Mouse (Mus musculus) bone marrow macrophage, adult 2 months (primary cell): ENCODE measurements around the gene Igf1. TPM values are rescaled to one million over a fixed set of nuclear protein-coding genes. Genes with fewer than 3 reads are reported as not detected.

Experiments
- H3K27ac ChIP-seq: 2 replicates; pipeline ENCODE4 v1.5.1; 2012; ENCODE audit warnings: low read depth, low read length; ENCODE audit not compliant: insufficient read depth
- H3K4me1 ChIP-seq: 2 replicates; pipeline ENCODE4 v1.6.1; 2012; ENCODE audit warnings: low read length; ENCODE audit not compliant: control insufficient read depth, insufficient read depth
- H3K4me3 ChIP-seq: 2 replicates; pipeline ENCODE4 v1.5.1; 2012; ENCODE audit warnings: mild to moderate bottlenecking, low read length, moderate library complexity; ENCODE audit not compliant: insufficient read depth
- CTCF ChIP-seq: IDR thresholded peaks from 2 replicates; pipeline ENCODE4 v1.5.1; 2012; ENCODE audit warnings: low read depth, mild to moderate bottlenecking, low read length, moderate library complexity
- POLR2A ChIP-seq: IDR thresholded peaks from 2 replicates; pipeline ENCODE4 v1.6.1; 2012; ENCODE audit warnings: mild to moderate bottlenecking, low read depth, low read length, borderline replicate concordance
- polyA plus RNA-seq: library from polyadenylated mRNA; stranded (reverse); fragments of >200 nt; gene quantifications from 2 replicates; pipeline ENCODE4 v1.2.4, GENCODE M21; 2012; ENCODE audit not compliant: missing spikeins, insufficient read depth, insufficient read length

Igf1 gene
- polyA plus RNA-seq, 1 experiment: 1,121 TPM

DNA sequence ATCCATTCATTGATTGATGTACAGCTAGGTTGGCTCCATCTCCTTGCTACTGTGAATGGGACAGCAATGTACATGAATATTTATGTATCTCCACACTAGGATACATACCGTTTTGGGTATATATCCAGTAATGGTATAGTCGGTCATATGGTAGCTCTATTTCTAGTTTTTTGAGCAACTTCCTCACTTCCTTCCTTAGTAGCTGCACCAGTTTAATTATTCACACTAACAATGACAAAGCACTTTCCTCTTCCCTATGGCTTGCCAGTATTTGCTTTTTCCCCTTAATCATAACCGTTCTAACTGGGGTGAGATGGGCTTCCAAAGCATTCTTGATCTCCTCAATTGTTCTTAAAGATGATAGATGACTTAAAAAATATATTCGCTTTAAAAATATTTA lies 15.6 kb upstream of the Igf1 start:
- Histone ChIP-seq H3K4me1 (peaks cover 42% of the 10 kb centered on the region), H3K27ac (peak overlapping the region; percentile 99), H3K4me3 (no peak overlapping the region)
- no peak for TF ChIP-seq POLR2A
- TF ChIP-seq CTCF: no peak

DNA sequence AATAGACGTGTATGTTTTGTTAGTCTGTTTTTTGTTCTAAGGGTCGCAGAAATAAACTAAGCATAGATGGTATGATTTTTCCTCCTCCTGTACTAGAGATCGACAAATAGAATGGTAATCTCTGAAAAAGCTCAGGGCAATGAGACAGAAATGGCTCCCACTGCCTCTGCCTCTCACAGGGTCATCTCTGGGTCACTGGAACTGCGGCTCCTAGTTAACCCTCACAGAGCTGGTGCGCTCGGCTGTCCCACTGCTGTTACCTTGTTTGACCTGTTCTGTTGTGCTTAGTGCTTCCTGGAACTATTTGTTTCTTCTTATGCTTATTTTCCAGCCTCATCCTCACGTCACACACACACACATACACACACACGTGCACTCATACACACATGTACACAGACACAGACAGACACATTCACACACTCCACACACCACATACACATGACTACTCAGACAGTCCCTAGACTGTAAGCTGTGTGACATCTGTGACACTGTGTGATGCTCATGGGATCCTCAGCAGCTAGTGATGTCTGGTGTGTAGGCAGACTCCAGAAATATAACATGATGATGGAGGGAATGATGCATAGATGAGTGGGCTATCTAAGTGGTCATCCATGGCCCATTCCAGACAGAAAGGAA lies 13.0 kb upstream of the Igf1 start:
- Histone ChIP-seq H3K4me1 (peaks cover 36% of the 10 kb centered on the region), H3K4me3 (no peak overlapping the region), H3K27ac (no peak overlapping the region)
- no peak for TF ChIP-seq POLR2A
- no peak for TF ChIP-seq CTCF

DNA sequence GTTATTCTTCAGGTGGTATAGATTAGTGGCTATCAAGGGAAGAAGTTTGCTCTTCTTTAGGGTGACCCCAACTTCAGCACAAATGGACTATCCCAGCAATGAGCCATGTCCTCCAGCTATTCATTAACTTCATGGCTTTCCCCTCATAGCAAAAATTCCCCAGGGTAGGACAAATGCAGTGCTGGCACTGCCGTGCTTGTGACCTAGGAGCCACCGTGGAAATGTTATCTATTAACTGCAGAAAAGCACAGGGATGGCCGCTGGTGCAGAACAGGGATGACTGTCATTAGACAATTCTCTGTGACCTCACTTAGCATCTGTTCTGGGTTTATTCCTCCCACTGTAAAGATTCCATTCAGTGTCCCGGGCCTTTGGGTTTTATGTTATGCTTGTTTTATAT lies 10.2 kb upstream of the Igf1 start:
- Histone ChIP-seq H3K27ac (no peak overlapping the region), H3K4me1 (peaks cover 23% of the 10 kb centered on the region), H3K4me3 (no peak overlapping the region)
- TF ChIP-seq POLR2A (no peak), CTCF (no peak)

DNA sequence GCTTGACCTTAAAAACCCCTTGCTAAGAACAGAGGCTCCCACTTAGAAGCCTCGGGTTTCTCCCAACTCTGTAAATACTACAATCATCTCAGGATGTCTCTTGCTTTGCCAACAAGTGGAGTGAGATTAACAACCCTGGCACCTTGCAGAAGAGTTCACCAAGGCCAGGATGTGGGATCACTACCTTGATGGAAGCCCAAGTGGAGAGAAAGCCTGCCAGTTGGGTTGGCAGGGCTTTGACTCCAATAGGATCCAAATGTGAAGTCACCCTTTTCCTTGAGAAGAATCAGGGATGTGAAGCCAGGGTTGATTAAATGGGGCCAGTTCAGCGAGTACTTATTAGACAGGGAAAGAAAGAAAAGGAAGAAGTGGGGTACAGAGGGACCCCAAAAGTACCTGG lies 9.6 kb upstream of the Igf1 start:
- Histone ChIP-seq H3K27ac (no peak overlapping the region), H3K4me3 (no peak overlapping the region), H3K4me1 (peaks cover 20% of the 10 kb centered on the region)
- TF ChIP-seq CTCF: no peak
- no peak for TF ChIP-seq POLR2A

DNA sequence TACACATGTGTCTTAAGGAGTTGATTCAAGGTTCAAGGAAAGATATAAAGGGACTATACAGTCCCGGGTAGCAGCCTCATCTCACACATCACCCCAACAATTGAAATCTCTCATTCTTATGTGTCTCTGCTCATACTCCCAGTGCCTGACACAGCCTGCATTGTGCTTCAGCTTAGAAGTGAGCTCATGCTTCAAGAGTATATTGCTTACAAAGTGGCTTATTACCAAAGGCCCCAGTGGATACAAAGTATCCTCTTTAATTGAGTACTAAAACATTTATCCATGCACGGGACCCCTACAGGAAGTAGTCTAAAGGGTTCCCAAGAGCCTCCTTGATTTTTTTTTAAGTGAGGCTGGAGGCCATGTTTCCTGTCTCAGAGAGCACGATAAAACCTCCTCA lies 6.6 kb upstream of the Igf1 start:
- Histone ChIP-seq H3K4me1 (peaks cover 33% of the 10 kb centered on the region), H3K4me3 (no peak overlapping the region), H3K27ac (no peak overlapping the region)
- TF ChIP-seq POLR2A: no peak
- no peak for TF ChIP-seq CTCF

DNA sequence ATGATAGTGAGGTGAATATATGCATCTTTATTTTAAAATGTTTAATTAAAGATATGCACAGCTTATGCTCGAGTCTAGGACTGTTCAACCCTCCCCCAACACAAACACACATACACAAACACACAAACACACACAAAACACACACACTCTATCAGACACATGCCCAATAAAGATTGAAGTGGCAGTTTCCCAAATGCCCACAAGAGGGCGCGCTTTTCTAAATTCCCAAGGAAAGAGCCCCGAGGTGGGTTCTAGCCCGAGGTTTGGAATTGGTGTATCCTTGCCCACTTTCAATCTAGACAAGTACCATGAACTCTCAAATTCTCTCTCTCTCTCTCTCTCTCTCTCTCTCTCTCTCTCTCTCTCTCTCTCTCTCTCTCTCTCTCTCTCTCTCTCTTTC lies 3.7 kb upstream of the Igf1 start:
- Histone ChIP-seq H3K4me3 (no peak overlapping the region), H3K4me1 (peaks cover 40% of the 10 kb centered on the region), H3K27ac (peak overlapping the region; percentile 21; the same call in 1 of the 2 replicates)
- TF ChIP-seq POLR2A (no peak), CTCF (peak; percentile 75; the same call in 1 of the 2 replicates)

DNA sequence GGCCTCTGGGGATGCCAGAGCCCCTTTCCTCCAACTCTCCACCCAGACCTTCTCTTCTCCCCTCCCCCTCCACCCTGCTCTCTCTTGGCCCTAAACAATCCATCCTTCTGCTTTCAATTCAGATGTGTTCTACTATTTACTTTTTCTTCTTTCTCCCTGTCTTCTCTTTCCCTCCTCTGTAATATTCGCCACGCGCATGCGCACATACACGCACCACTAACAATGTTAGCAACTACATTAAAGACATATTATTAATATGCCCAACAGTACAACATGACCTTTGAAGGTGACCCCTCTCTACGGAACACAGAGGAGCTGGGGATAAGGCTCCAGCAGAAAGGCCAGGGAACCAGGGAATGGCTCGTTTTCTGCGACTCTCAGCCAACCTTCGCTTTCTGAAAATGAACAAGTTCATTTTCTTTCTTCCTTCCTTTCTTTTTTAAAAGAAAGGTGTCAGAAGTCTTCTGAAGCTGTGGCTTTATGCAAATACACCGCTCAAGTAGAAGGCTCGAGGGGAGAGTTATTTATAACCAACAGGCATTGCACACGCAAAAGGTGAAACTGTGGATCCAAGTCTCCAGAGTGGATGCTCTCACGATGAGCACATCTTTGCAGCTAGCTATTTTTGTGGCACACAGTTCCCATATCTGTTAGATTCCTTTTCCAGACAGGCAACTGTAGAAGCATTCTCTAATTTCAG lies 2.5 kb upstream of the Igf1 start:
- no peak overlapping the region for H3K4me3 ChIP-seq
- H3K27ac ChIP-seq: no peak overlapping the region
- H3K4me1 ChIP-seq: peaks cover 40% of the 10 kb centered on the region
- TF ChIP-seq CTCF: no peak

DNA sequence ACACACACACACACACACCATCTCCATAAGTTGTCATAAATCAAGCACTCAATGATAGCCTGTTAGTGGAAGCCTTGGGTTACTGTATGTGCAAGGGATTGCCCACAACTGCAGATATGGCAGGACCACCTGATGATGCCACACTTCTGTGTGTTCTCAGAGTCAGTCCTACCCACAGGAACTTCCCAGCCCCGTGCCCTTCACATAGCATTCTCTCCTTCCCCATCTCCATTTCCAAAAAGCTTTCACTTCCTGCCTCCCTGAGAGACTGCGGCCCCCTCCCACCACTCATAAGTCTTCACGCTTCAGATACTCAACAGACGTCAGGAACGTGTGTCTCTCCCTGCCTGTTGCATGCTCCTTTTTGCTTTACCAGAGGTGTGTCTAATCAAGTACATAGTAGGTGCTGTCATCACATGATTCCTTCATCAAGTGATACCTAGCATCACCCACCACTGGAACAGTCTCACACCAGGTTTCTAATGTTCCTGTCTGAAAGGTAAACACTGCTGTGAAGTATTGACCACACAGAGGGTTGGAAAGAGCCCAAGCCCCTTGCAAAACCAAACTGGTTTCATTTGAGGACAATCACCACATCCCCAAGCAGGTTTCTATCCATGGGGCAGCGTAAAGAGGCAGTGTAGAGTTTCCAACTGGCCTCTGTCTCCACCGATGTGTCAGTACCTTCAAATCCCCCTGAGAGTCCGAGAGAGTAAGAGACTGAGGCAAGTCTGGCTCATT lies 680 bp upstream of the Igf1 start:
- H3K4me3 ChIP-seq: no peak overlapping the region
- no peak for TF ChIP-seq POLR2A
- no peak for TF ChIP-seq CTCF
- peaks cover 43% of the 10 kb centered on the region for H3K4me1 ChIP-seq
- H3K27ac ChIP-seq: peak overlapping the region; percentile 97

DNA sequence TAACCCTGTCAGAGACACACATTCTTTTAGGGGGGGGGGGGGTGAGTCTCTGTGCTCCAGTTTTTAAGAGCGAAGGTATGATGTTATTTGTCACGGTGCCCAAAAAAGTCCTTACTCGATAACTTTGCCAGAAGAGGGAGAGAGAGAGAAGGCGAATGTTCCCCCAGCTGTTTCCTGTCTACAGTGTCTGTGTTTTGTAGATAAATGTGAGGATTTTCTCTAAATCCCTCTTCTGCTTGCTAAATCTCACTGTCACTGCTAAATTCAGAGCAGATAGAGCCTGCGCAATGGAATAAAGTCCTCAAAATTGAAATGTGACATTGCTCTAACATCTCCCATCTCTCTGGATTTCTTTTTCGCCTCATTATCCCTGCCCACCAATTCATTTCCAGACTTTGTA lies 874 bp downstream of the Igf1 start:
- TF ChIP-seq POLR2A (no peak), CTCF (no peak)
- peaks cover 48% of the 10 kb centered on the region for H3K4me1 ChIP-seq
- peak overlapping the region; percentile 99 for H3K4me3 ChIP-seq
- peak overlapping the region; percentile 97 for H3K27ac ChIP-seq

DNA sequence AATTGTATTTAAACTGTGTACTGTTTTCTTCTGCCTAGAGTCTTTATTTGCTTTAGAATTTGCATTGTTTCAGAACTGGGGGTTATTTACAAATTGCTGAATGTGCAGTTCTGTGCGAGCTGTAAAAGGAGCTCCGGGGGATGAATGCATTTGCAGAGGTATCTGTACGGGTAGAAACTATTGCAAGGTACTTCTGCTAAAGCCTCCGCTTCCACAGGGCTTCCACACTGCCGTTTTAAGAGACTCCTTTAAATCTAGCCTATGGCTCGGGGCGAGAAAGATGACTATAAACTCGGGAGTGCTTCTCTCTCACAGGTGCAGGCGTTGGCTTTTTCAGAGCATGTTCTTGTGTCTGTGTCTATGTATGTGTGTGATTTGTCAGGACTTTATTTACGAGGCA lies 1.4 kb downstream of the Igf1 start:
- TF ChIP-seq POLR2A (no peak), CTCF (no peak)
- Histone ChIP-seq H3K27ac (peak overlapping the region; percentile 97), H3K4me1 (peaks cover 49% of the 10 kb centered on the region), H3K4me3 (peak overlapping the region; percentile 99)
